Mouse (Mus musculus) cerebellum, adult 2 months (tissue): ENCODE measurements around the gene Ppp4r1.

Experiments
- CTCF ChIP-seq: fragments of 200-500 bp; IDR thresholded peaks from 2 replicates; pipeline ENCODE4 v1.5.1; 2011; ENCODE audit warnings: low read depth, mild to moderate bottlenecking, control low read depth, low read length, moderate library complexity, borderline replicate concordance; ENCODE audit not compliant: insufficient read depth
- POLR2A ChIP-seq: fragments of 200-500 bp; IDR thresholded peaks from 2 replicates; pipeline ENCODE4 v1.6.1; 2011; ENCODE audit warnings: low read length, control low read depth, borderline replicate concordance; ENCODE audit not compliant: insufficient read depth

GRCm38 (mm10) chr17:65870146-65870545 is 87.8 kb downstream of the Ppp4r1 start:
- peak; percentile 75 for TF ChIP-seq CTCF
- TF ChIP-seq POLR2A = no peak
